Mouse (Mus musculus) cerebellum, postnatal 25 days (tissue): Measurements from ENCODE around the gene Ibsp.
A peak's percentile ranks its signal among the peaks of the same experiment; 100 is the strongest.

Experiments
- DNase-seq, 2 experiments: peaks; one replicate each; pipeline ENCODE4 v3.0.0; 2021; ENCODE audit warnings: mixed read lengths in 2 of 2

Ibsp gene

DNA sequence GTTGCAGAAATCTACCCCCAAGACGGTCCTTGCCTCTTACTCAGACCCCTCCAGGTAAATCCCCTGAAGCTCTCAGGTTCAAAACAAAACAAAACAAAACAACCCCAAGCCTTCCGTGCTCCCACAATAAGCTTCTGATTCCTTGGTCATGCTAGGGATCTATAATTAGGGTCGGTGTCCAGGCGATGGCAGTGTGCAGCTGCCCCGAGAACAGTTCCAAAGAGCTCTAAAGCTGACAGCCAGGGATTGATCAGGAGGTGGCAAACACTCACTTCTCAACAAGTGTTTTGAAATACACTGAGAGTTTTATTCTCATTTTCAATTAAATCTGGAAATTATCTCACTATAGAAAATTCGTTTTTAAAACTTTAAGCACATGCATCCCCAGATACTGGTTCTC is 43.9 kb downstream of the Ibsp start:
- peak in 1 of 2 experiments; percentile 13 for DNase-seq

DNA sequence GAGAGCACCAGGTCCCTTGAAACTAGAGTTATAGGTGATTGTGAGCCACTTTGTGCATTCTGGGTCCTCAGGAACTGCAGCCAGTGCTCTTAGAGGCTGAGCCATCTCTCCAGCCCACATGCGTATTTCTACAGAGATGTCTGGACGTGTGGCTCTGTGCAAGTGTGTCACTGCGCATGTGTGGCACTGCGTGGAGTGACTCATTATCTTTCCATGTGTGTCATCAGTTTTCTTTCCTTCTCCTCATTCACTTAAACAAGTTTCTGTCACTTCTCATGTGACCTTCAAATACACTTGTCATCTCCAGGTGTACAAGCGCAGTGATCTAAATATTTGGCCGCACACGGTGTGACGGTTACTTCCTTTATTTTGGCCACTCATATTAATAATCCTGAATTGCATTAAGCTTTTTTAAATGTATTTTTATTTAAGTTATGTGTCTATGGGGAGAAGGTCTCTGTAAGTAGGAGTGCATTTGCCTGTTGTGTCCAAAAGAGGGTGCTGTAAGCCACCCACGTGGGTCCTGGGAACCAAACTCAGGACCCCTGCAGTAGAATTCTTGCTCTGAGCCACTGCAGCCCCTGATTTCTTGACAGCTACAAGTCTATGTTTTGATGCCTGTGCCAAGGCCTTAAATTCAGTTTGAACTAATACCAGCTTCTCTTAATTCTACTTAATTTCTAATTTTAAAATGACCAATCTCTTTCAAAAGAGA is 45.7 kb downstream of the Ibsp start:
- no peak for DNase-seq

DNA sequence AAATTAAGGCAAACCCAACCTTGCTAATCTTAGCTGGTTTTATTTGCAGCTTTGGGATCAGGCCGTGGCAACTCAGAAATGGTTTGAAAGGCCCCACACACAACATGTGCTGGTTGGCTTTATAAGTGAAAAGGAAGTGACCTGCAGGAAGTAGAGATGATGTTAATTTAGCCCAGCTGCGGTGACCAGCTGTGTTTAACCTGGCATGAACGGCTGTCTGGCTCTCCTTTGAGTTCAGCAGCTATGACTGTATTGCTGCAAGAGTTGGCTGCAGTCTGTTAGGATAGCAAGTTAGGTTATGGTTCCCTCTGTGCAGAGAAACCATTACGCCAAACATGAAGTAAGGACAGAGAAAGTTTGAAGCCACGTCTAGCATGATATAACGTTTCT is 46.3 kb downstream of the Ibsp start:
- no peak for DNase-seq

DNA sequence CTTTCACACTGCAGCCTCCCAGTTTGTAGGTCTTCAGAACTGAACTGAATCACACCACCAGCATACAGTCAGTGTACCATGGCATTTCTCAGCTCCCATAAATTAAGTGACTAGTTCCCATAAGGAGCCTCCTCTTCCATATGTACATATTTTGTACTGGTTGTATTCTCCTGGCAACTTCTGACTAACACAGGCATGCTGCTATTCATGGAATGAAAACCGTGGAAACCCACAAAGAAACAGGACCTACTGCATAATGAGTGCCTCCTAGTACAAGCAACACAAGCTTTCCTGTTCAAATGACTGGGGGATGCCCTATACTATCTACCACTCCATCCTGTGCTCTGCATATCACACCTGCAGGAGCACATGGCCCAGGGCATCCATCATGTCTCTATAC is 52.1 kb downstream of the Ibsp start:
- DNase-seq = no peak

DNA sequence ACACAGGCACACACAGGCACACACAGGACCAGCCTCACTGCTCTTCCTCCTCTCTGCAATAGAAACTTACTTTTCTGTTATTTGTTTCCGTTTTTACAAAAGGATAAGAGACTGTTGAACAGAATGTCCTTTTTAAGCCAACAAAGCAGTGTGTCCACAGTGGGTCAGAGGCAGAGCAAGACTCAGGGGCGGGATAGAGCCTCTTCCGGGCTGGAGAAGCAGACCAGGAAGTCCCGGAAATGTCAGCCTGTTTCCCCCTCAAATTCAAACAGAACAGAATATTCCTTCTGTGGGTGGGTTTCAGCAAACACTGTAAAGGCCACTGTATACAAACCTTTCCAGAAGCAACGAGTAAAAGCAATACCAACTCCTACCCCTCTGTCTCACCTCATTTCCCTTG is 52.9 kb downstream of the Ibsp start:
- DNase-seq = no peak

DNA sequence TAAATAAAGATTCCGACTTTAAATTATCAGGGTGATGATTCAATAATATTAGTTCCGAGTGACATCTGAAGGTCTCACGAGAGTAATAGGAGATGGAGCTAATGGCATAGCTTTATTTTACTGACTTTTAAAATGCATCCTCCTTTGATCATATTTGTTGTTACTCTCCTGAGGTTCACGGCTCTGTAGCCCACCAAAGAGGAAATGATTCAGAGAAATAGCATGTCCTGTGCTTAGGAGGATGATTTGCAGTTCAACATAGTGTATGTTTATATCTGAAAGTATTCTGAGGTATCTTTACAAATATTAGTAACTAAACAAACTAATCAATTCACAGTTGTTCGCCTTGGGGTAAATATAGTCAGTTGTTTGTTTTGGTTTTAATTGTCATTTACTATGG is 58.6 kb downstream of the Ibsp start:
- no peak for DNase-seq

DNA sequence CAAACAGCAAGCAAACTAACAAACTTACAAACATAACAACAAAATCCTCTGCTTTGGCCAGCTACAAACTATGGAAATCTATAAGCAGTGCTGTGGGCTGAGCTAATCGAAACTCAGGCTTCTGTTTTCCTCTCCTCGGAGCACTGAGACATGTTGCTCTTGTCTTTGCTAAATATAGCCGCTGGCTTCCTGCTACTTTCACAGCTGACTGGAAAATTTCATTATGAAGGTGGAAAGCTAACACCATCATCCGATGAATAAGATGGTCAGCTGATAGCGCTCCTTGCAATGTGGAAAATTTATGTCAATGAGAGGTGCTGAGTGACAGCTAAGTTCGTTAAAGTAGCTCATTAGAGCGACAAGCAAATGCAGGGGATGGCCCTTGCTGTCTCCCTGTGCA is 59.6 kb downstream of the Ibsp start:
- DNase-seq = no peak

DNA sequence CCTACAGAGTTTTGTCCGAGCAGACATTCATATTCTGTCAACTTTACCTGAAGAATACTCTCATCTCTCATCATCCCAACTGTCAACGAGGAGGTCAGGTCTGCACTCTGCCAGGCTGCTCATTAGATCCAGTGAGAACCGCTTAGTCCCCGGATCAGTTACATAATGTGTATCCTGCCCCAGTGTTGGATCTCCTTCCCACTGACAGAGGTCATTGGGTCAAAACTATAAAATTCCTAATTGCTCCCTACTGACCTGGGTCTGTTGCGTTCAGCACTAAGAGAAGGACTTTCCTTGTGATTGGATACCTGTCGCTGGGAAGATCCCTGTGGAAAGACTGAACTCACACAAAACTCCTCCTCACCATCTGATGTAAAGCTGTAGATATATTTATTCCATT is 60.3 kb downstream of the Ibsp start:
- DNase-seq = no peak
